Mouse (Mus musculus) lung, postnatal 0 days (tissue): ENCODE data around the gene Gm17304.

Experiments
- CTCF ChIP-seq: IDR thresholded peaks from 2 replicates; pipeline ENCODE4 v1.5.1; 2016; ENCODE audit warnings: antibody characterized with exemption, mild to moderate bottlenecking
- EP300 ChIP-seq: IDR thresholded peaks from 2 replicates; pipeline ENCODE4 v1.6.1; 2016; ENCODE audit warnings: antibody characterized with exemption, mild to moderate bottlenecking, control low read depth

DNA sequence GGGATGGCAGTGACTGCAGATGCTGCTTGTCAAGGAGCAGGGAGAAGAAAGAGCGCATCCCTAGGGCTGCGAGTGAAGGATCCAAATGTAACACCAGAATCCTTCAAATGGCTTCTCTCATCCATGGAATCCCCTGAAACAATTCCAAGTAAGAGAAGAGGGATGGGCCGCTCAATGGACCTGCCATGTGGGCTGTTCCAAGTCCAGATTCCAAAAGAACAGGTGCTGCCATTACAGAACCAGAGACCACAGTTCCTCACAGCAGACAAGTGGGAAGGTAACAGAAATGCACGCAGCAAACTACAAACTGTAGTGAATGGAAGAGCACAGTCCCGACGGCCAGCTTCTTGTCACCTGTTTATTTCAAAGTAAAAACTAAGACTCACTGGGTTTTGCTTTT is 11.5 kb downstream of the Gm17304 start:
- no peak for TF ChIP-seq CTCF
- TF ChIP-seq EP300, result no peak
